Mouse (Mus musculus) macrophage (primary cell): Measurements from ENCODE around the gene Cpsf4l. TPM values are rescaled to one million over a fixed set of nuclear protein-coding genes. Genes with fewer than 3 reads are reported as not detected.

Experiments
- H3K27ac ChIP-seq: fragments of 350-480 bp; formaldehyde crosslinking; 2 replicates; pipeline ENCODE4 v1.9.0; 2021
- H3K36me3 ChIP-seq: fragments of 350-480 bp; formaldehyde crosslinking; 2 replicates; pipeline ENCODE4 v1.9.0; 2021; ENCODE audit errors: inconsistent target
- H3K4me3 ChIP-seq: fragments of 350-480 bp; formaldehyde crosslinking; 2 replicates; pipeline ENCODE4 v1.9.0; 2021; ENCODE audit errors: inconsistent target
- H3K79me2 ChIP-seq: fragments of 350-480 bp; formaldehyde crosslinking; 2 replicates; pipeline ENCODE4 v1.9.0; 2021; ENCODE audit errors: inconsistent target
- WGBS: methylation state at CpG from one replicate; pipeline ENCODE4 v1.1.7; 2026; ENCODE audit warnings: inconsistent platforms; ENCODE audit not compliant: missing documents; 5-methylcytosine and 5-hydroxymethylcytosine counted together
- polyA plus RNA-seq: library from polyadenylated mRNA; stranded (reverse); fragments of 250-400 nt; gene quantifications from 3 replicates; pipeline ENCODE4 v1.2.4, GENCODE M21; 2018; ENCODE audit warnings: inconsistent platforms

The Cpsf4l gene
- polyA plus RNA-seq, 1 experiment from 2014 or later: not detected

DNA sequence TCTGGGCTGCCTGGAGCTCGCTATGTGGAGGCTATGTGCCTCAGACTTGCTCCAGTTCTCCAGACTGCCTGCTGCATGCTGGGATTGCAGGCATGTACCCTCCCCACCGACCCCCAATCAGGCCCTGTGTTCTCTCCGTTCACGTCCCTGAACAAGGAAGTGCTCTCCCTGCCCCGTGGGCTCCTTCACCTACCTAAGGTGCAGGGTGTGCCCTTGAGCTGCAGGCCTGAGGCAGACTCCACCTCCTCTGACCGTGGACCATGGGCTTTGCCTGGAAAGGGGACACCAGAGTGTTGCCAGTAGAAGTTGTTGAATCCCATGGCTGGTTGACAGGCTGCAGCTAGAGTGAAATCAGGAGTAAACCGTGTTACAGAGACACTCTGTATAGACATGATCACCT lies 10.2 kb downstream of the Cpsf4l start:
- H3K4me3 ChIP-seq: no peak overlapping the region
- WGBS: 92% methylated on average over 7 of the region's 7 CpGs
- H3K27ac ChIP-seq: no peak overlapping the region
- H3K79me2 ChIP-seq: no peaks in the 10 kb centered on the region
- H3K36me3 ChIP-seq: peaks cover 8% of the 10 kb centered on the region; the same call in 1 of the 2 replicates

DNA sequence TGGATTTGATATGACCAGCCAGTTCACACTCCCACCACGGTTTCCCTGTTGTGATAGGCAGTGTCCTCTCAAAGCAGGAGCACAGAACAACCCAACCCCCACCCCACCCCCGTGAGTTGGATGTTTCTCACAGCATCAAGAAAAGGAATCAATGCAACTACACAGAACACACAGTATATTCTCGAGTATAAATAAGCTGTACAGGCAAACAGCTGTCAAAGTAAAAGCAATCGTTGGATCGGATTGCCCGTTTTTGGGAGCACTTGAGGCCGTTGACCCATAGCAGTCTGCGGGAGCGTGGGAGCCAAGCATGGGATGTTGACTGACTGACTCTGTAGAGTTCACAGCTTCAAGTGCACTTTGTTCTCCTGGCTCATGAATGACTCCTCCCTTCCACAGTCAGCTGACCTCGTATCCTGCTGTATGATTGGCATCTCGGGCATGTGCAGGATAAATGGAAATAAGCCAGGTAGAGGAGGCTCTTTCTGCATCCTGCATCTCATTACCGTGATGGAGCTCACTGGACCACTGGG lies 11.7 kb downstream of the Cpsf4l start:
- H3K36me3 ChIP-seq: peaks cover 21% of the 10 kb centered on the region; the same call in 1 of the 2 replicates
- WGBS: 95% methylated on average over 12 of the region's 12 CpGs
- no peaks in the 10 kb centered on the region for H3K79me2 ChIP-seq
- H3K27ac ChIP-seq: no peak overlapping the region
- H3K4me3 ChIP-seq: no peak overlapping the region

DNA sequence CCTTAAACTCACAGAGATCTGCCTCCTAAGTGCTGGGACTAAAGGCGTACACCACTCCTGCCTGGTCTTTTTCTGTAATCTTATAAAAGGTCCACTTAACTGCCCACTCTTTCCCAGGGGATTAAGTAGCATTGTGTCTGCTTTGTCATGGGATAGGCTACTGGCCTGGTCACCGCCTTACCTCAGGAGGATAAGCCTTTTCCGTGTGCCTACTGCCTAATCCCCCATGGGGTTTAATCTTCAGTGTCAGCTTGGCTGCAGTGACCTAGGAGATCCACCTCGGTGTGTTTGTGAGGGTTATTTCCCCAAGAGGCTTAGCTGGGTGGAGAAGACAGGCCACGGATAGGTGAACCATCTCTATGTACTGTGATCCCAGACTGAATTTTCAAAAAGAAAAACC lies 12.2 kb downstream of the Cpsf4l start:
- Histone ChIP-seq H3K36me3 (peaks cover 26% of the 10 kb centered on the region; the same call in 1 of the 2 replicates), H3K79me2 (no peaks in the 10 kb centered on the region), H3K4me3 (no peak overlapping the region), H3K27ac (no peak overlapping the region)
- 95% methylated on average over 5 of the region's 5 CpGs for WGBS

DNA sequence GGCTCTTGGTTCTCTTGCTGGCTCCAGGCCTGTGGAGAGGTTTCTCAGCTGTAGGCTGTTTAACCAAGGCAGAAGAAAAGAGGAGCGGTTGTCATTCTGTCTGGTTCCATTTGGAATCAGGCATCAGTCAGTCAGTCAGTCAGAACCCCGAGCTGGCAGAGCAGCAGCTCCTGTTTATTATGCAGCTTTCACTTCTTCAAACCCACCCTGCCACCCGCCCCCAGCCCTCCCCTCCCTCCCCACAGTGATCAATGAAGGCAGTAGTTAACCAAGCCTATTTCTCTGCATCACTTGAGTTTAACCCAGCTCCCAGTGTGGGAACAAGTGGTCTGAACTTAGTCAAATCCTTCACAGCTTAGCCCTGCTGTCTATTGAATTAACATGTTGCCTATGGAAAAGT lies 18.0 kb downstream of the Cpsf4l start:
- 41% methylated on average over 3 of the region's 3 CpGs for WGBS
- no peak overlapping the region for H3K4me3 ChIP-seq
- peaks cover 47% of the 10 kb centered on the region for H3K36me3 ChIP-seq
- no peak overlapping the region for H3K27ac ChIP-seq
- peaks cover 13% of the 10 kb centered on the region; the same call in 1 of the 2 replicates for H3K79me2 ChIP-seq

DNA sequence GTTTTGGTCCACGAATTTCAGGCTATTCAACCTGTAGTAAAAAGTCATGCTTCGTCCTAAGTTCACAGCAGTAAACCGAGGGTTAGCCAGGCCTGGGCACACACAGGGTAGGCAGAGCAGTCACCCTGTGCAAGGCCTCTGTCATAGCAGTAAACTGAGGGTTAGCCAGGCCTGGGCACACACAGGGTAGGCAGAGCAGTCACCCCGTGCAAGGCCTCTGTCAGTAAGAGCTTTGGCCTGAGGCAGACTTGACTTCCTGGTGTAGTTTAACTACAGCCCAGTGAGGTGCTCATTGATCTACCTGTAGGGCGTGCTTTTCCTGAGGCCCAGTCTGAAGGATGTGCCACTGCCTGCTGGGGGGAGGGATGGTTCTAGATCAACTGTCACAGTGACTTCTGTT lies 18.5 kb downstream of the Cpsf4l start:
- H3K36me3 ChIP-seq: peaks cover 47% of the 10 kb centered on the region
- no peak overlapping the region for H3K4me3 ChIP-seq
- H3K79me2 ChIP-seq: peaks cover 18% of the 10 kb centered on the region; the same call in 1 of the 2 replicates
- WGBS: 96% methylated on average over 5 of the region's 5 CpGs
- H3K27ac ChIP-seq: no peak overlapping the region

DNA sequence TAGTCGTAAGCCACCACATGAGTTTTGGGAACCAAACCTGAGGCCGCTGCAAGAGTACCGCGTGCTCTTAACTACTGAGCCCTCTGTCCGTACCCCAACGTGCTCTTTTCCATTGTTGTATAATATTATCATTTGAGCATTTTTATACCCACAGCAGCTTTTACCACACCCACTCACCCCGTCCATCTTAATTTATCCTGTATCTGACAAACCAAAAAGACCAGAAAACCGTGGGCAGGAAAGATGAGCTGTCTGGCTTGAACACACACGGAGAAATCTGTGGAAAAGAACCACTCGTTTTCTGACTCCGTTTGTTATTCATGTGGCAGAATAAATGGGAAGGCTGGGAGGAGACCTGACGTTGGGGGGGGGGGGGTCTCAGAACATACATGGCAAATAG lies 19.3 kb downstream of the Cpsf4l start:
- Histone ChIP-seq H3K27ac (no peak overlapping the region), H3K79me2 (peaks cover 26% of the 10 kb centered on the region), H3K36me3 (peaks cover 45% of the 10 kb centered on the region), H3K4me3 (no peak overlapping the region)
- 94% methylated on average over 11 of the region's 12 CpGs for whole genome bisulfite sequencing

DNA sequence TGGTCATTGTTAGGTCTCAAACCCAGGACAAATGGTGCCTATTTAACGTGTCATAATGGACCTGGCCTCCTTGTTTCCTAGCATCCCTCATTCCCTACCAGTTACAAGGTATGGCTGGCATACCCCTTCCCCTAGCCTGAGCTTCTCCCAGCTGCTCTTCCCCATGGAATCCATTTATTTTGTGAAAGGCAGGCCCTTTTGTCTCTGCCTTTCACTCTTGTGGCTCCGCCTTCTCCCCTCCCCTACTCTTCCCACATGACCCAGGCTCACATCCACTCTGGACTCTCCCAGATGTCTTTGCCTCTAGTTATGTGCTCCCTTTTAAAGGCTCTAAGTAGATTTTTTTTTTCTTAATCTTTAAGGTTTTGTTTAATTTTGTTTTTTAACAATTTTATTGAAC lies 22.8 kb downstream of the Cpsf4l start:
- Histone ChIP-seq H3K4me3 (no peak overlapping the region), H3K36me3 (peaks cover 18% of the 10 kb centered on the region), H3K27ac (no peak overlapping the region), H3K79me2 (peaks cover 53% of the 10 kb centered on the region)
- WGBS: 80% methylated on average over 2 of the region's 2 CpGs

DNA sequence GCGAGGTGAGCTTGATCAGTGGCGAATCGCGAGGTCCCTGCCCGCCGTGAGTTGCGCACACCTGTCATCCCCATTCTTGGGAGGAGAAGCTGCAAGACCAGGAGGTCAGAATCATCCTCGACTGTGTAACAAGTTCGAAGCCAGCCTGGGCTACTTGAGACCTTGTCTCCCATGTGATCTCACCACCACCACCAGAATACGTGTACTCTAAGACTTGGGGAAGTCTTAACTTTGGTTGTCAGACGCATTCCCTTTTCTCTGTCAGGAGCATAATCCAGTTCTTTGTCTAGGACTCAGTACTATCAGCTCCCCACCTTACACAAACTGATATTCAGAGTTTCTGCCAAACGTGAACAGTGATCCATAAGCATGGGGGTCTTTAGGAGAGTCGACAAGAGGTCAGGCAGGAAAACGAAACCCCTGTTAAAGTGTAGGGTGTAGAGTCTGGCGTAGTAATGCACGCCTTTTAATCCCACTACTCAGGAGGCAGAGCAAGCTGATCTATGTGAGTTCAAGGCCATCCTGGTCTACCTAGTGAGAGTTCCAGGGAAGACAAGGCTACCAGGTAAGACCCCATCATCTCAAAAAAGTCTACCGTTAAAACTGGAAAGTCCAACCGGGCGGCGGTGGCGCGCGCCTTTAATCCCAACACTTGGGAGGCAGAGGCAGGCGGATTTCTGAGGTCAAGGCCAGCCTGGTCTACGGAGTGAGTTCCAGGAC lies 24.9 kb downstream of the Cpsf4l start:
- Histone ChIP-seq H3K4me3 (peak overlapping the region; percentile 72), H3K36me3 (peaks cover 17% of the 10 kb centered on the region), H3K27ac (peak overlapping the region; percentile 89), H3K79me2 (peaks cover 72% of the 10 kb centered on the region)
- WGBS: 43% methylated on average over 25 of the region's 25 CpGs

DNA sequence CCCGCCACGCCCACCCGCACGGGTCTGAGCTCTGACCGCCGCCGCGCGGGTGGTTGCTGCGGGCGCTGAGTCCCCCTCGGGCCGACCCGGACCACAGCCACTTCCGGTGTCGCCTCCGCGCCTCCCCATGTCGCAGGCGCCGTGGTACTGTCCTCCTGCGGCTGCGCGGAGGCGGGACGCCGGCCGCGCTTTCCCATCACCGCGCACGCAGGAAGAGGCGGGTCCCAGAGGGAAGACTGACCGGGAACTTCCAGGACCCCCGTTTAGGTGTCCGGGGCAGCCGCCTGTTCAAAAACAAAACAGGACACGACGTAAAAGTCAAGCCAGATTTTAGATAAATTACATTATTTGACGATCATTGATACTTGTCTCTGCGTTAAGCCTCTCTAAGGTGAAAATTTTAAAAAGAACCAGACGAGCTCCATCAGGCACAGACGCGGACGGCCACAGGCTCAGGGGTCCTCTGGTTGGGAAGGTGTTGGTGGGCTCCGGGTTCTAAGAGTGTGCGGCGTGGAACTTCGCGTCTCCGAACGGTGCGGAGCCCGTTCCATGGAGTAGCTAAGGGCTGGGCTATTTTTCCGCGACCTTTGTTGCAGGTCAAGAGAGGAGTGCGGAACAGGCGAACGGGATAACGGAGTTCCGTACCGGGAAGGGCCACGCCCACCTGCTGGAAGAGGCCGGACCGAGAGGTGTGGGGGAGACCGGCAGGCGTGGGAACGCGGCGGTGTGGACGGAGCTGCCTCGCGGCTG lies 25.7 kb downstream of the Cpsf4l start, which contains the start of the genes Fam104a and D11Wsu47e:
Gene Fam104a (minus strand): TSS at position 199 of the 750 bp plus-strand sequence.
Gene D11Wsu47e (plus strand): TSS at position 456 of the 750 bp plus-strand sequence.
- Histone ChIP-seq H3K4me3 (peak within 1 kb of the TSS; percentile 72), H3K27ac (peak within 1 kb of the TSS; percentile 89), H3K79me2 (peaks cover 74% of the 10 kb centered on the region), H3K36me3 (peaks cover 10% of the 10 kb centered on the region)
- WGBS: under 1% methylated on average over 70 of the region's 73 CpGs

DNA sequence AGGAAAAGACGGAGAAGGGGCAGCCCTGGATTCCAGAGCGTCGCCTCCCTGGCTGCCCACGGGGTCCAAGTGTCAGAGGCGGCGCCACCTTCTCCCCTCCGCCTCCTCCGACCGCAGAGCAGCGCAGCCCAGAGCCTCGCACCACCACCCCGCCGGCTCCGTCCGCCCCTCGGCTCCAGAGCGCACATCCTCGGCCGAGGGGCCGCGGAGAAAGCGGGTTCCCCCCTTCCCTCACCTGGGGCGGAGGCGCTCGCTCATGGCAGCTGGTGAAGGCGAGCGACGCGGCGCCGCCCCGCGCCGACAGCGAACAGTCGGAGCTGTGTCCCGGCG lies 26.2 kb downstream of the Cpsf4l start:
- under 1% methylated on average over 37 of the region's 38 CpGs for WGBS
- H3K36me3 ChIP-seq: peaks cover 4% of the 10 kb centered on the region

DNA sequence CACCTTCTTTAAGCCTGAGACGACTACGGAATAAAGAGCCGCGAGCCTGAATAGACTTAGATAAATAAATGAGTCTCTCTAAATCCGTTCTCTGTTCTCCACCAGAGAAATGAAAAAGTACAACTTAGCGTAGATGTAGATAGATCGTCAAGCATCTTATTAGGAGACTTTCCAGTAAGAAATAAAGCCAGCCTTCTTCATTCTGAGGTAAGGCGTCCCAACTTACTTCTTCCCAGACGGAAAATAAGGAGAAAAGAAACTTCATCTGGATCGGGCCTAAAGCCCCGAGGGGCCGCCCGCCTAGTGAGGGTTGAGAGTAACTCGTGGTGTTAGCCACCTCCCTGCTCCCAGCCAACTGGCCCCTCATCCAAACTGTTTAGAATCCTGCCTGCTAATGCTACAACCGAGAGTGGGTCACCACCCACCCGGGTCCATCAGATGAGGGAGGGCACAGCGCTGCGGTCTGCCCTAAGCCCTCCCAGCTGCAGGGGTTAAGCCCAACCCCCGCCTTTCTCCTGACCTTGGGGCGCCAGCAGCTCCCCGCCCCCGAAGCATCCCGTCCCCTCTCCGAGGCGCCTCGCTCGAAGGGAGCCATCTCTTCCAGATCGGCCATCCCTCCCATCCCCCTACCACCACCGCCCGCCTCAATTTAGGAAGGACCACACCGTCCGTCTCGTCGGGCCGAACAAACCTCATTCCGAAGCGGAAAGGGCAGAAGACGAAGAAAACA lies 26.8 kb downstream of the Cpsf4l start:
- Histone ChIP-seq H3K79me2 (peaks cover 85% of the 10 kb centered on the region), H3K36me3 (no peaks in the 10 kb centered on the region; the same call in 1 of the 2 replicates), H3K27ac (peak overlapping the region; percentile 63), H3K4me3 (peak overlapping the region; percentile 68)
- WGBS: 9% methylated on average over 32 of the region's 38 CpGs

More for the DNA sequence above, 26.2 kb downstream of the Cpsf4l start:
- Histone ChIP-seq H3K79me2 (peaks cover 80% of the 10 kb centered on the region), H3K4me3 (peak overlapping the region; percentile 68), H3K27ac (peak overlapping the region; percentile 63)

DNA sequence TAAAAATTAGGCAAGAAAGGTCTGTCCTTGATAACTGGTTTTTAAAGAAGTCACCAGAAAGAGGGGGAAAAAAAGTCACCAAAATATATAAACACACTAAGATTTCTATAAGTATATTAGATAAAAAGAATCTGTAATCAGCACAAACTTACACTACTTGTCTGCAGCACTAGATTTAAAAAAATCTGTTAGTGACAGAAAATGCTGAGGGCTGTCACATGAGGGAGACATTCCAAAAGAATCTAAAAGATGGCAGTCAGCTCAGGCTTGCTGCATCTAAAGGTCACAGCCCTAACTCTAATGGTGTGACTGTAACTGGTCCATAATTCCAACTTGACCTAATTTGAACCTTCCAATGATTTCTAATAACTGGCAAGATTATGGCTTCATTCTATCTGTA lies 27.8 kb downstream of the Cpsf4l start:
- H3K4me3 ChIP-seq: peak overlapping the region; percentile 68; the same call in 1 of the 2 replicates

DNA sequence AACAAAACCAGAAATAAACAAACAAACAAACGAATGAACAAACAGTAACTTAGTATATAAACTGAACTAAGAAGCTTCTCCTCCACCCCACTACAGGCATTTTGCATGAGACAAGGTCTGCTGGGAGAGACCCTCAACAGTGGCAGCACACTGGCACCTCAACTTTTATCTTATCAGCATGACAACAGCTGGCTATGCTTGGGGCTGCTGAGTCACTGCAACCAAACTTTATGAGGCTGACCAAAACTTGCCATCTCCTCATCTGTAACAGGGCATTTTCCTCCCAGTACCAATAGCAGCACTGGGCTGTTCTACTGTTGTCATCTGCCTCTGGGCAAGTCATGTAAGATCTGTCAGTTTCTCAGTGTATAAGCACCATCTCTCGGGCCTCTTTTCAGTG lies 28.9 kb downstream of the Cpsf4l start:
- Histone ChIP-seq H3K79me2 (peaks cover 92% of the 10 kb centered on the region), H3K27ac (no peak overlapping the region), H3K36me3 (peaks cover 6% of the 10 kb centered on the region; the same call in 1 of the 2 replicates), H3K4me3 (no peak overlapping the region)
- WGBS: 86% methylated on average over 2 of the region's 2 CpGs

More for the DNA sequence above, 27.8 kb downstream of the Cpsf4l start:
- Histone ChIP-seq H3K36me3 (no peaks in the 10 kb centered on the region), H3K79me2 (peaks cover 92% of the 10 kb centered on the region), H3K27ac (no peak overlapping the region)

DNA sequence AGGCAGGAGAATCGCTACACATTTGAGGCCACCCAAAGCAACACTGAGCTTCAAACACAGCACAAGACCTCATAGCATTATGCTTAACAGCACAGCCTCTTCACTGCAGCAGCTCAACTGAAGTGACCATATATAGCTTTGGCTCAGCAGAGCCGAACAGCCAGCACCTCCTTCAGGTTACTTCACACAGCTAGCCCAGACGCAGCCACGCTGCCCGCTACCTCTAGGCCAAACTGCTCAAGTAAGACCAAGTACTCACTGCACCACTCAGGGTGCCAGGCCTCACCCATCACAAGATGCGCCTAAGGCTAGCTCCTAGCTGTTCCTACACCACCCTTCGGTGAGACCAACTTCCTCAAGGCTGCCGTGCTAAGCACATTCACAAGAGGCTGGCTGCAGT lies 31.4 kb downstream of the Cpsf4l start:
- 78% methylated on average over 7 of the region's 8 CpGs for WGBS
- Histone ChIP-seq H3K4me3 (no peak overlapping the region), H3K36me3 (peaks cover 20% of the 10 kb centered on the region; the same call in 1 of the 2 replicates), H3K27ac (no peak overlapping the region), H3K79me2 (peaks cover 100% of the 10 kb centered on the region)
